Mouse (Mus musculus): ENCODE measurements around the gene Pou4f2.

Pou4f2 gene

DNA sequence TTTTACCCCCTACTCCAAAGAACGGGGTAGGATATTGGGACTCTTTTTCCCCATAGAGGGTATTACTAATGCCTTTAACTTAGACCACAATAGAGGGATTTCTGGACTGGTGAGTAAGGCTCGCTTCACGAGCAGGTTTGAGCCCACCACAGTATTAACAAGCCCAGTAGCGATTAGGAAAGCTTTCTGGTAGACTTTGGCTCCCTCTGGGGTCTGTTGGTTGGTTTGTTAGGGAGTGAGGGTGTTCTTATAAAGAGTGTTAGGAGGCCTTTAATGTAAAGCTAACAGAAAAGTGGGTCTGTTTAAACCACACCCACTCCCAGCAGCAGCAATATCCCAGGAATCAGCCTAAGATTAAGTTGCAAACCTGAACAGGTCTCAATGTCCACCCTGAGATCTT lies 17.2 kb downstream of the Pou4f2 start:
- no peak for DNase-seq (ENCODE audit: low spot score)

DNA sequence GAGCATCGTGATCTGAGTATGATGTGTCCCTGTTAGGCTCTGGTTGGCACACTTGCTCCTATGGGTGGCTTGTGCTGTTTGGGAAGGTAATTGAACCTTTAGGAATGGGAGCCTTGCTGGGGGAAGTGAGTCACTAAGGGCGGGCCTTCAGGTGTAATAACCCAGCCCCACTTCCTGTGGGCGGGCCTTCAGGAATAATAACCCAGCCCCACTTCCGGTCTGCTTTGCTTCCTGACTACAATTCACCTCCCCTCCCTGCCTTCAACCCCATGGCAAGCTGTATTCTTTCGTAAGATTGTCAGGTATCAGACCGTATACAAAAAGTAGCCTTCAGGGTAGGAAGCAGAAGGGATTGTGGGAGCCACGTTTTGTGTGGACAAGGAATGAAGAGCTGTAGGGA lies 45.7 kb downstream of the Pou4f2 start:
- no peak for DNase-seq (ENCODE audit: low spot score)
